Mouse (Mus musculus): Measurements from ENCODE around the gene Bbs5.

- TF ChIP-seq MAFK (IDR thresholded peaks at IDR 0.05; ENCODE audit: insufficient read depth, low read depth, low read length) (no peak), ZNF384 (IDR thresholded peaks at IDR 0.05; ENCODE audit: low read depth, low read length) (no peak), ZC3H11A (IDR thresholded peaks at IDR 0.05; ENCODE audit: borderline replicate concordance, low read depth, low read length) (no peak)
Observed at GRCm38 (mm10) chr2:69635807-69636206, 11.2 kb upstream of the Bbs5 start.
